Mouse (Mus musculus) layer of hippocampus, adult 8-10 months (tissue): Measurements from ENCODE around the gene 0610030E20Rik. TPM values are rescaled to one million over a fixed set of nuclear protein-coding genes. Genes with fewer than 3 reads are reported as not detected.

Experiments
- DNase-seq, 2 experiments: peaks; one replicate each; pipeline ENCODE4 v3.0.0; 2022; ENCODE audit warnings: low spot score in 2 of 2
- total RNA-seq, 4 experiments: library from RNA; stranded (reverse); gene quantifications; 2 replicates each; pipeline ENCODE4 v1.2.4; 2022

Gene 0610030E20Rik
- total RNA-seq, 4 experiments from 2014 or later, result 15.6 to 19.6 (median 18.1) TPM

- DNase-seq, result no peak
These were observed 1.3 kb downstream of the 0610030E20Rik start for GRCm38 (mm10) chr6:72348411-72348810.

- DNase-seq, result no peak
These were observed 3.1 kb downstream of the 0610030E20Rik start for GRCm38 (mm10) chr6:72350214-72350613.

GRCm38 (mm10) chr6:72352636-72353405 lies 5.7 kb downstream of the 0610030E20Rik start:
- no peak for DNase-seq

DNA sequence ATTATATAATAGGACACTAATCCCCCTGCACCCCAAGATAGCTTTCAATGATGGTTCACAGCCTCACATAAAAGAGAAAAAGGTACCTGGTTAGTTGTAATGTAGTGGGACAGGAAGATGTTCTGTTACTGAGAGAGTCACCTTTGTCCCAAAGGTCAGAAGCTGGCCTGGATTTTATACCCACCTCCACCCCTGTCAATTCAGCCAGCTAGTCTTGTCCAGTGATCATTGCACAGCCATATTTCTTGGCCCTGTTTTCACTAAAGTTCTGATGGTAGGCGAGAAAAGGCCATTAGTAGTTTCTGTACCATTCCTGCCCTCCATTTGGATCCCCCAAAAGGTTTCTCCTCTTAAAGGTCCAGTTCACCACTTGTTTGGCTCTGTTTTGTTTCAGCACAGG lies 6.9 kb downstream of the 0610030E20Rik start:
- DNase-seq, result no peak

GRCm38 (mm10) chr6:72355066-72355911 lies 8.2 kb downstream of the 0610030E20Rik start, which contains the start of gene Tmem150a:
Tmem150a (plus strand) TSS chr6:72355447.
- peak; percentile 73 to 74 for DNase-seq

DNA sequence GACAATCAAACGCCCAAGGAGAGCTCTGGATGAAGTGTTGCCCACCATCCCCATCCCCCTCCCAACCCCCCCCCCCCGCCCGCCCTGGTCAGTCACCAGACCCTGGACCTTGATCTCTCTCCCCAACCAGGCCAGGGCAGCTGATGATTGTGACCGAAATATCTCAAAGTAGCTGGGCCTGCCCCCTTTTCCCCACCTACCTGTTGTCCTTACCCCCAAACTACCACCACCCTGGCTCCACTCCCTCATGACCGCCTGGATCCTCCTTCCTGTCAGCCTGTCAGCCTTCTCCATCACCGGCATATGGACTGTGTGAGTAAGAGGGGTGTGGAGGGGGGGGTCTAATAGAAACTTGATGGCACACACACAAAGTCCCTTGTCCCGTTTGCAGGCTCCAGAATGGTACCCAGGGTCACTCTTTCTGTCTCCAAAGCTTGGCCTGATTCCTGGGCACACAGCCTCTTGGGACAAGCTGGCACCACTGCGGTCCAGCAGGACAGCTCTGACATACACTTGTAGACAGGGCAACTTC lies 8.9 kb downstream of the 0610030E20Rik start:
- no peak for DNase-seq

DNA sequence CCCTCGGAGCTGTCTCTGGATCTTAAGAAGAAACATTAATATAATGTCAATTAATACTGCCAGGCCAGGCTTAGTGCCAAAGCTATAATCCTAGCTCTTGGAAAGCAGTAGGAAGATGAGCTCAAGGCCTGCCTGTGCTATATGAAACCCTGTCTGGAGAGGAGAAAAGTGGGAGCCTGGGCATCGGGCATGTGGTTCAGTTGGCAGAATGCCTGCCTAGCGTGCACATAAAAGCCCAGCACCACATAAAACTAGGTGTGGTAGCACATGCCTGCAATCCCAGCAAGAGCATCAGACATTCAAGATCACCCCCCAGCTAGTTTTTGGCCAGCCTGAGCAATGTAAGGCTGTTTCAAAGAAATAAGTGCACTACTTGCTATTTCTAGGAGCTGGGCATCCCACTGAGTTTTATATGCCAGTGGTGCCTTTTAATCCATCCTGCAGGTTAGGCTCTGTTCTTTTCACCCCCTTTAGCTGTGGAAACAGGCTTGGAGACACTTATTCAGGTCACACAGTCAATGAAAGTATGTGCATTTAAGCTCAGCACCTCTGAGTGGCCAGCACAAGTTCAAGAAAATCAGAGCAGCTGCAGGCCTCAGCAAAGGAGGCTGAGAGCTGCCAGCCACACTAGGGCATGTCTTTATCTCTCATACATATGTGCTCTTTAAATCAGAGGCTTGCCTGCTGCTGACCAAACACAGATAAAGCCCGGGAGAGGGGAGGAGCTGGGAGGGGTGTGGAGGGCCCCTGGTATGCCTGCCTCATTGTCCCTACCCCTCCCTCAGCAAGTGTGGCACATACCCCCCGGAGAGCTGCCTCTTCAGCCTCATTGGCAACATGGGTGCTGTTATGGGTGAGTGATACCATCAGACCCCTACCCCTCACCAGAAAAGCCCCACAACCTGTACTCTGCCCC lies 10.3 kb downstream of the 0610030E20Rik start:
- DNase-seq, result no peak

DNA sequence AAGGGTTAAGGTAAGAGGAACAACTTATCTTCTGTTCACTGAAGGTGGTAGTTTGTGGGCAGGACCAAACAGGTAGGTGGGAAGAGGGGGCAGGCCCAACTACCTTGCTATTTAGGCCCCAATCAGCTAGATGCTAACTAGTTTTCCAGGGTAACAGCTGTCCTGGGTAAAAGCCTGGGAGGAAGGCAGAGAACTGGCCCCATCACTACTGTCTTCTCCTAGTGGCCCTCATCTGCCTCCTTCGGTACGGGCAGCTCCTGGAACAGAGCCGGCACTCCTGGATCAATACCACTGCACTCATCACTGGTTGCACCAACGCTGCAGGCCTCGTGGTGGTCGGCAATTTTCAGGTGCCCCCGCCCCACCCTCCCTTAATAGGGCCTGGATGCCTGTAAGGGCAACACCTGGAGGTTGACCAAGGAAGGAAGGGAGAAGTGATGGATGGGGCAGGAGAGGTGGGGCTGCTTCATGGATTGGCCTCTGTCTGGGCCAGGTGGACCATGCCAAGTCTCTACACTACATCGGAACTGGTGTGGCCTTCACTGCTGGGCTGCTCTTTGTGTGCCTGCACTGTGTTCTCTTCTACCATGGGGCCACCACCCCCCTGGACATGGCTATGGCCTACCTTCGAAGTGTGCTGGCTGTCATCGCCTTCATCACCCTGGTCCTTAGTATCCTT lies 11.1 kb downstream of the 0610030E20Rik start:
- DNase-seq, result no peak

GRCm38 (mm10) chr6:72359343-72359742 lies 12.2 kb downstream of the 0610030E20Rik start:
- DNase-seq, result no peak

- no peak for DNase-seq
These were observed 12.9 kb downstream of the 0610030E20Rik start for GRCm38 (mm10) chr6:72359891-72360598.

DNA sequence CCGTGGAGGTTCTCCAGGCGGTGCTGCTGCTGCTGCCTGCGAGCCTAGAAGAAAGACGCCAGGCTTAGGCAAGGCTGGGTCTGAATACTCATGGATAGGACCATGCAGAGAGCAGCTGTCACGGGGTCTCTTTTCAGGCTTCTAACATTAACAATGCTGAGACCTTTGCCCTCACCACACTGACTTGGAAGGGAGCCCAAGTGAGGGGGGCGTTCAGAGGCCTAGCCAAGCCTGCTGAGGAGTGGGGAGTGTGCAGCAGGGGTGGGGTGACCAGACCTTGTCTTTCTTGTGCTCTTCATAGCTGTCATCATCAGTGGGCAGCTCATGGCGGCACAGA lies 13.4 kb downstream of the 0610030E20Rik start:
- DNase-seq, result no peak

- DNase-seq, result no peak
These were observed 14.0 kb downstream of the 0610030E20Rik start for GRCm38 (mm10) chr6:72361121-72361551.

- peak; percentile 97 to 98 for DNase-seq
These were observed 15.3 kb downstream of the 0610030E20Rik start for GRCm38 (mm10) chr6:72362132-72363028.

- DNase-seq, result no peak
These were observed 16.9 kb downstream of the 0610030E20Rik start for GRCm38 (mm10) chr6:72364009-72364408.

GRCm38 (mm10) chr6:72364985-72365384 lies 17.9 kb downstream of the 0610030E20Rik start:
- no peak for DNase-seq

- no peak for DNase-seq
These were observed 19.2 kb downstream of the 0610030E20Rik start for GRCm38 (mm10) chr6:72366304-72366703.

DNA sequence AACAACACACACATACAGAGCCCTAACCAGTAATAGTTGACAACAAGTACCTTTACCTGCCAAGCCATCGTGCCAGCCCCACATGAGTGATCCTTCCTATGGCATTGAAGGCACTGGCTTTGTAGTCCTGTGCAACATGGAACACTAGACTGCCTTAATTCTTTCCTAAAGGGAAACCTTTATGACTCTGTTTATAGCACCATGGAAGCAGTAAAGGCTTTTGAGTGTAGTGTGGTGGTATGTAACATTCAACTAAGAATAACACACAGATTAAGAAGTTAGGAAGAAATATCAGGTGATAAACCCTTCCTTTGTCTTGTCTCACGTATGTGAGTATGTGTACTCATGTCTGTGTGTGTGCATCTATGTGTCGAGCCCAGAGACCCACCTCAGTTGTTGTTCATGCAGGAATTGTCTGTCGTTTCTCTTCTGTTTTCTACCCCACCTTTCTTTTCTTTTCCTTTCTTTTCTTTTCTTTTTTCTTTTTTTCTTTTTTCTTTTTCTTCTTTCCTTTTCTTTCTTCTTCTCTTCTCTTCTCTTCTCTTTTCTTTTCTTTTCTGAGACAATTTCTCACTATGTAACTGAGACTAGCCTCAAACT lies 19.8 kb downstream of the 0610030E20Rik start, which contains the start of gene Rnf181:
Gene Rnf181 (minus strand): TSS at position 113 of the 600 bp plus-strand sequence.
- no peak for DNase-seq

GRCm38 (mm10) chr6:72367460-72367974 lies 20.4 kb downstream of the 0610030E20Rik start:
- DNase-seq, result no peak
